Mouse (Mus musculus) forebrain, embryonic 11.5 days (tissue): Measurements from ENCODE around the gene Gdpgp1. TPM values are rescaled to one million over a fixed set of nuclear protein-coding genes. Genes with fewer than 3 reads are reported as not detected.

ENCODE experiments used
- ATAC-seq: fragments of 200-750 bp; cut with Nextera tagmentation; replicated peaks from 2 replicates; pipeline ENCODE4 v1.8.0; 2017; ENCODE audit warnings: moderate TSS enrichment; ENCODE audit not compliant: low FRiP score
- DNase-seq: peaks from one replicate; pipeline ENCODE4 v3.0.0-alpha.2; 2017; ENCODE audit warnings: low spot score
- H3K27ac ChIP-seq: fragments of 300-500 bp; sonication (generic); 2 replicates; pipeline ENCODE4 v1.5.1; 2014; ENCODE audit warnings: low read depth, low read length
- H3K27me3 ChIP-seq: fragments of 300-500 bp; sonication (generic); 2 replicates; pipeline ENCODE4 v1.6.1; 2014; ENCODE audit warnings: mild to moderate bottlenecking, low read length, mixed read lengths; ENCODE audit not compliant: control insufficient read depth, insufficient read depth
- H3K36me3 ChIP-seq: fragments of 300-500 bp; sonication (generic); 2 replicates; pipeline ENCODE4 v1.6.1; 2014; ENCODE audit warnings: mild to moderate bottlenecking, low read length, moderate library complexity, mixed read lengths; ENCODE audit not compliant: control insufficient read depth, insufficient read depth
- H3K4me1 ChIP-seq: fragments of 300-500 bp; sonication (generic); replicated peaks from 2 replicates; pipeline ENCODE4 v1.6.1; 2014; ENCODE audit warnings: low read length, mixed read lengths; ENCODE audit not compliant: control insufficient read depth, insufficient read depth
- H3K4me2 ChIP-seq: fragments of 300-500 bp; sonication (generic); 2 replicates; pipeline ENCODE4 v1.6.1; 2014; ENCODE audit warnings: low read depth, mild to moderate bottlenecking, low read length, moderate library complexity, mixed read lengths; ENCODE audit not compliant: severe bottlenecking
- H3K4me3 ChIP-seq: fragments of 300-500 bp; sonication (generic); 2 replicates; pipeline ENCODE4 v1.5.1; 2014; ENCODE audit warnings: low read depth, low read length
- H3K9ac ChIP-seq: fragments of 300-500 bp; sonication (generic); 2 replicates; pipeline ENCODE4 v1.6.1; 2014; ENCODE audit warnings: low read length
- H3K9me3 ChIP-seq: fragments of 300-500 bp; sonication (generic); 2 replicates; pipeline ENCODE4 v1.6.1; 2016; ENCODE audit warnings: low read length, mixed read lengths; ENCODE audit not compliant: control insufficient read depth
- WGBS: fragments of 180-500 bp; shearing (Covaris S2); extraction: QIAGEN DNeasy Blood & Tissue Kit; methylation state at CpG from one replicate; pipeline ENCODE4 v1.1.7; 2014; 5-methylcytosine and 5-hydroxymethylcytosine counted together
- polyA plus RNA-seq: library from polyadenylated mRNA; unstranded; fragments of >200 nt; fragmentation: Nextera tagmentation; extraction: Ambion mirVana; gene quantifications from 2 replicates; pipeline ENCODE4 v1.2.1, GENCODE M21; 2014

Gdpgp1 gene
- polyA plus RNA-seq, 1 experiment from 2014 or later = 5.7 TPM

DNA sequence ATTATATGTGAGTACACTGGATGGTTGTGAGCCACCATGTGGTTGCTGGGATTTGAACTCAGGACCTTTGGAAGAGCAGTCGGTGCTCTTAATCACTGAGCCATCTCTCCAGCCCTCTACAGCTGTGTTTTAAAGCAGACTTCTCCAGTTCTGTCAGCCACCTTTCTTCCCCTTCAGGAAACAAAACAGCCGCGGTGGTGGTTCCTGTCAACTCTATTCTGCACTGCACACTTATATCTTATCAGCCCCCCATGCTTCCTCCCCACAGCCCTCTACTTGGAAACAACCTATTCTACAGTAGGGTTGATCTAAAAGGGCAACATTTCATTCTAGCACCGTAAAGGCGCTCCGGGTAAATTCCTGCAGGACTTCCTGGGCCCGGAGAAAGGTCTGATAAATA lies 14.2 kb downstream of the Gdpgp1 start:
- WGBS = 72% methylated on average over 7 of the region's 7 CpGs
- ATAC-seq (no peak), DNase-seq (no peak)
- Histone ChIP-seq H3K36me3 (no peaks in the 10 kb centered on the region), H3K4me3 (peak overlapping the region; percentile 49), H3K27me3 (no peaks in the 10 kb centered on the region), H3K9me3 (no peaks in the 10 kb centered on the region), H3K27ac (no peak overlapping the region; the same call in 1 of the 2 replicates), H3K4me2 (no peak overlapping the region; the same call in 1 of the 2 replicates), H3K9ac (peak overlapping the region; percentile 66), H3K4me1 (no peaks in the 10 kb centered on the region; the same call in 1 of the 2 replicates)

DNA sequence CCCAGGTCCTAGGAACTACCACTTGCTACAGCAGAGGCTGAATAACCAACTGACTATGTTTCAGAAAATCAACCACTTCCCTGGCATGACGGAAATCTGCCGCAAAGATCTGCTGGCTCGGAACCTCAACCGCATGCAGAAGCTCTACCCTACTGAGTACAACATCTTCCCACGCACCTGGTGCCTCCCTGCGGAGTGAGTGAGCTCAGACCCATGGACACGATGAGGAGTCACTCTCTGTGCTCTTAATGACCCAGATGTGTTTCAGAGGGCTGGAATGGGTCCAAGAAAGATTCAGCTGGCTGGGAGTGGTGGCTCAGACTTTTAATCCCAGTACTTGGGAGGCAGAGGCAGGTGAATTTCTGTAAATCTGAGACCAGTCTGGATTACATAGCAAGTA lies 19.8 kb downstream of the Gdpgp1 start:
- Histone ChIP-seq H3K4me2 (no peak overlapping the region), H3K9me3 (no peaks in the 10 kb centered on the region), H3K36me3 (no peaks in the 10 kb centered on the region), H3K9ac (no peak overlapping the region), H3K4me1 (no peaks in the 10 kb centered on the region), H3K27ac (no peak overlapping the region), H3K27me3 (no peaks in the 10 kb centered on the region), H3K4me3 (no peak overlapping the region)
- ATAC-seq = no peak
- no peak for DNase-seq
- WGBS = 82% methylated on average over 7 of the region's 7 CpGs

DNA sequence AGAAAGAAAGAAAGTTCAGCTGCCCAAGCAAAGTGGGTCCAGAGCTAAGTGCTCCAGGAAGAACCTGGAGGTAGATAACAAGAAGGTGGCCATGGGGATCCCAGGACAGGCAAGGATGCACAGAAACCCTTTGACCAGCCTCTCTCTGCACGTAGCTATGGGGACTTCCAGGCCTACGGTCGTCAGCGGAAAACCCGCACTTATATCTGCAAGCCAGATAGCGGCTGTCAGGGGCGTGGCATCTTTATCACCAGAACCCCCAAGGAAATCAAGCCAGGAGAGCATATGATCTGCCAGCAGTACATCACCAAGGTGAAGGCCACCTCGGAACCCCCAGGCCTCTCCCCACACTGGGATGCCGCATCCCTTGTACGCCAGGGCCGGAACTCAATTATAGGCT lies 20.2 kb downstream of the Gdpgp1 start:
- DNase-seq (no peak), ATAC-seq (no peak)
- Histone ChIP-seq H3K4me1 (no peaks in the 10 kb centered on the region), H3K4me2 (no peak overlapping the region), H3K9me3 (no peaks in the 10 kb centered on the region), H3K27me3 (no peaks in the 10 kb centered on the region), H3K9ac (no peak overlapping the region), H3K4me3 (no peak overlapping the region), H3K27ac (no peak overlapping the region), H3K36me3 (no peaks in the 10 kb centered on the region)
- 84% methylated on average over 11 of the region's 11 CpGs for WGBS

- H3K9ac ChIP-seq = no peak overlapping the region
- H3K27ac ChIP-seq = no peak overlapping the region
- H3K4me2 ChIP-seq = no peak overlapping the region
- DNase-seq (no peak), ATAC-seq (no peak)
- H3K9me3 ChIP-seq = no peaks in the 10 kb centered on the region
- no peaks in the 10 kb centered on the region for H3K4me1 ChIP-seq
- H3K4me3 ChIP-seq = no peak overlapping the region
- H3K36me3 ChIP-seq = no peaks in the 10 kb centered on the region
- no peaks in the 10 kb centered on the region for H3K27me3 ChIP-seq
- 74% methylated on average over 2 of the region's 2 CpGs for WGBS
These were observed 23.3 kb downstream of the Gdpgp1 start for GRCm38 (mm10) chr7:80255981-80256380.

- no peaks in the 10 kb centered on the region for H3K9me3 ChIP-seq
- no peak overlapping the region for H3K9ac ChIP-seq
- H3K27ac ChIP-seq = no peak overlapping the region
- H3K27me3 ChIP-seq = no peaks in the 10 kb centered on the region
- no peak overlapping the region for H3K4me2 ChIP-seq
- DNase-seq = no peak
- H3K4me3 ChIP-seq = no peak overlapping the region
- no peak for ATAC-seq
- H3K4me1 ChIP-seq = peaks cover 5% of the 10 kb centered on the region; the same call in 1 of the 2 replicates
- WGBS = 68% methylated on average over 2 of the region's 2 CpGs
- no peaks in the 10 kb centered on the region for H3K36me3 ChIP-seq
These were observed 25.0 kb downstream of the Gdpgp1 start for GRCm38 (mm10) chr7:80257706-80258105.

- Histone ChIP-seq H3K9me3 (no peaks in the 10 kb centered on the region), H3K4me1 (peaks cover 5% of the 10 kb centered on the region; the same call in 1 of the 2 replicates), H3K36me3 (no peaks in the 10 kb centered on the region; the same call in 1 of the 2 replicates), H3K27ac (peak within 1 kb of the TSS; percentile 38; the same call in 1 of the 2 replicates), H3K27me3 (no peaks in the 10 kb centered on the region), H3K4me2 (peak within 1 kb of the TSS; percentile 90), H3K9ac (peak within 1 kb of the TSS; percentile 80), H3K4me3 (peak within 1 kb of the TSS; percentile 81)
- peak; percentile 87 for ATAC-seq
- 26% methylated on average over 40 of the region's 40 CpGs for WGBS
- DNase-seq = peak; percentile 89
These were observed 28.1 kb downstream of the Gdpgp1 start, which contains the start of gene Ngrn for GRCm38 (mm10) chr7:80260625-80261371. Gene Ngrn, plus strand, starts transcription at chr7:80261215.

DNA sequence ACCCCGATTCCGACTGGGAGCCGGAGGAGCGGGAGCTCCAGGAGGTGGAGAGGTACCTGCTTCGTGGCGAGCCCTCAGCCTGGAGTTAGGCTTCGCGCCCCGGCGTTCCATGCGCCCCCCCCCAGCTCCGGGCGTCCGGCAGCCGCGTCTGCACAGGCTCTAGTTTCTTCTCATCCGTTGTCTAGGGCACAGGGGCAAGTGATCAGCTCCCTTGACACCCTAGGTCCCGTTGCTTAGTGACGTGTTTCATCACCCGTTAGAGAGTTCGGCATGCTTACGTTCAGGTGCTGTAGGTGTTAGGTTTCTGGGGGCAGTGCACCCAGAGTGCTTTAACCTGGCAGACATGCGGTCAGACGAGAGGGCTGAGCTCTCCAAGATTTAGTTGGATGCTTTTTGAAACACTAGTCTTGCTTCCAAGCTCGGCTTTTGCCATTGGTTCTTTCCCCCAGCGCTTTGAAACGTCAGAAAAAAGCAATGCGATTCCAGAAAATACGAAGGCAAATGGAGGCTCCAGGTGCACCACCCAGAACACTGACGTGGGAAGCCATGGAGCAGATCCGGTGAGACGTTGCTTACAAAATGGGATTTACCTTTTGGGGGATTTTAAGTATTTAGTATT lies 28.8 kb downstream of the Gdpgp1 start:
- Histone ChIP-seq H3K27me3 (no peaks in the 10 kb centered on the region), H3K9ac (peak overlapping the region; percentile 80), H3K27ac (no peak overlapping the region), H3K36me3 (peaks cover under 1% of the 10 kb centered on the region; the same call in 1 of the 2 replicates), H3K4me1 (peaks cover 5% of the 10 kb centered on the region; the same call in 1 of the 2 replicates), H3K4me2 (peak overlapping the region; percentile 90), H3K9me3 (no peaks in the 10 kb centered on the region), H3K4me3 (peak overlapping the region; percentile 81)
- 2% methylated on average over 32 of the region's 32 CpGs for WGBS
- DNase-seq (no peak), ATAC-seq (peak; percentile 51; the same call in 1 of the 2 replicates)

DNA sequence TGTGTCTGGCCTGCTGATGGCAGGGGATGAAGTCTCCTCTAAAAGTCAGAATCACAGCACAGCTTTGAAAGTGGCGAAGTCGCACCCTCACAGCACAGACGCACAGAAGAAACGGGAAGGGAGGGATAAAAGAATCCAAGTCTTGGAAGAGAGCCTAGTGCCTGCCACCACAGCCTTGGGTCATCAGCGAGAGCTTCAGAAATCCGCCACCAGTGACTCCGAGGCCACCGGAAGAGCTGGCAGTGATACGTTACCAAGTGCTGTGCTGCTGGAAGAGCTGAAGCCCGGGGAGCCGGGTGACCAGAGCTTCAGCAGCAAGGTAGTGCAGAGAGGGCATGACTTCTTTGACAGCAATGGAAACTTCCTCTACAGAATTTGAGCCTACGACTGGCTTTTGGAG lies 31.9 kb downstream of the Gdpgp1 start:
- Histone ChIP-seq H3K9me3 (no peaks in the 10 kb centered on the region), H3K27ac (no peak overlapping the region), H3K4me2 (no peak overlapping the region), H3K4me3 (no peak overlapping the region), H3K27me3 (no peaks in the 10 kb centered on the region), H3K9ac (no peak overlapping the region), H3K36me3 (peaks cover 5% of the 10 kb centered on the region; the same call in 1 of the 2 replicates), H3K4me1 (peaks cover 8% of the 10 kb centered on the region; the same call in 1 of the 2 replicates)
- whole genome bisulfite sequencing = 96% methylated on average over 12 of the region's 12 CpGs
- no peak for ATAC-seq
- DNase-seq = no peak
